Comparison of ENCODE assay signal across 8 mouse cellular contexts in the genomic region with DNA sequence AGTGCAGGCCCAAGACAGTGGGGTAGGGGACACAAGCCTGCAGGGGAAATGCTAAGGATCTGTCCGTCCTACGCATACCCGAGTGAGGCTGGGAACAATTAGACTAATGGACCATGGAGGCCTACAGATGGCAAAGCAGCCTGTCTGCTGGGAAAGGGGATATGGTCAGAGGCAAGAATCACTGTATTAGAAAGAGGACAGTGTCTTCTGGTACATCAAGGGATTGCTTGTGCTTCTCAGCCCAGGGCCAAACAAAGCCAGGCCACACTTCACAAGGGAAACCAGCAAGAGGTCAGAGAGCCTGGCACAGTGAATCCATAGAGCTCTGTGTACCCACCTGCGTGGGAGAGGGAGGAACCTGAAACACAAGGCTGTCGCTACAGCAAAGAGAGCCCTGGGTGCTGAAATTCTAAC. TPM values are rescaled to one million over a fixed set of nuclear protein-coding genes. Genes with fewer than 3 reads are reported as not detected.
DNase-seq lines count a peak whose midpoint lies in the region; ATAC-seq and TF ChIP-seq lines count a peak whose summit lies in the region.

No protein-coding gene starts in this region.

- H3K9me3 ChIP-seq in kidney, embryonic 15.5 days (replicated peaks) = no peaks in the 10 kb centered on the region
- no peaks in the 10 kb centered on the region for H3K9me3 ChIP-seq in embryonic facial prominence, embryonic 15.5 days (replicated peaks)
- H3K9me3 ChIP-seq in midbrain, postnatal 0 days (ENCODE audit: low read length) = no peaks in the 10 kb centered on the region

- H3K27me3 ChIP-seq in kidney, embryonic 15.5 days = no peaks in the 10 kb centered on the region
- no peaks in the 10 kb centered on the region for H3K27me3 ChIP-seq in embryonic facial prominence, embryonic 15.5 days
- H3K27me3 ChIP-seq in midbrain, postnatal 0 days (ENCODE audit: insufficient read depth, low read length) = no peaks in the 10 kb centered on the region

- H3K4me3 ChIP-seq in kidney, embryonic 15.5 days (replicated peaks) = no peak overlapping the region
- H3K4me3 ChIP-seq in embryonic facial prominence, embryonic 15.5 days (replicated peaks) = no peak overlapping the region
- no peak overlapping the region for H3K4me3 ChIP-seq in midbrain, postnatal 0 days (ENCODE audit: low read depth, low read length)

- 34% methylated on average over 5 of the region's 5 CpGs for WGBS in kidney, embryonic 15.5 days
- whole genome bisulfite sequencing in embryonic facial prominence, embryonic 15.5 days = 25% methylated on average over 5 of the region's 5 CpGs
- 30% methylated on average over 5 of the region's 5 CpGs for WGBS in midbrain, postnatal 0 days

- ATAC-seq in kidney, embryonic 15.5 days (replicated peaks; ENCODE audit: low FRiP score) = peak; percentile 65
- no peak for ATAC-seq in embryonic facial prominence, embryonic 15.5 days (ENCODE audit: insufficient number of reproducible peaks, low FRiP score, low TSS enrichment, low read depth)
- ATAC-seq in midbrain, postnatal 0 days (ENCODE audit: low FRiP score) = peak; percentile 48; the same call in 1 of the 2 replicates

- intact Hi-C loops in heart, postnatal 36 days (cut with DNase I) = no loop called here

- H3K4me1 ChIP-seq in kidney, embryonic 15.5 days = peaks cover 17% of the 10 kb centered on the region
- H3K4me1 ChIP-seq in embryonic facial prominence, embryonic 15.5 days = peaks cover 19% of the 10 kb centered on the region
- H3K4me1 ChIP-seq in midbrain, postnatal 0 days (ENCODE audit: insufficient read depth, low read length) = peaks cover 7% of the 10 kb centered on the region; the same call in 1 of the 2 replicates

- peak overlapping the region; percentile 17; the same call in 1 of the 2 replicates for H3K4me2 ChIP-seq in kidney, embryonic 15.5 days
- 0 out of 2 replicates have a peak overlapping the region, but pooled peaks have one; percentile 8 for H3K4me2 ChIP-seq in embryonic facial prominence, embryonic 15.5 days (replicated peaks)
- peak overlapping the region; percentile 0; the same call in 1 of the 2 replicates for H3K4me2 ChIP-seq in midbrain, postnatal 0 days (ENCODE audit: low read depth, low read length, poor library complexity, severe bottlenecking)

- TF ChIP-seq CTCF in midbrain, postnatal 0 days (IDR thresholded peaks at IDR 0.05) = no peak

- no peak for DNase-seq in kidney, adult 18-20 months
- DNase-seq in cerebellum, postnatal 14 days = peak; percentile 36 to 43
- peak; percentile 26 for DNase-seq in midbrain, postnatal 0 days (ENCODE audit: low spot score)
- no peak for DNase-seq in MN1 (ENCODE audit: low spot score)
- DNase-seq in adrenal gland, postnatal 25 days = no peak
- no peak for DNase-seq in heart, postnatal 36 days

- H3K36me3 ChIP-seq in kidney, embryonic 15.5 days = no peaks in the 10 kb centered on the region
- no peaks in the 10 kb centered on the region for H3K36me3 ChIP-seq in embryonic facial prominence, embryonic 15.5 days
- no peaks in the 10 kb centered on the region for H3K36me3 ChIP-seq in midbrain, postnatal 0 days (ENCODE audit: insufficient read depth, low read length)

- H3K9ac ChIP-seq in kidney, embryonic 15.5 days = no peak overlapping the region
- no peak overlapping the region for H3K9ac ChIP-seq in embryonic facial prominence, embryonic 15.5 days
- no peak overlapping the region for H3K9ac ChIP-seq in midbrain, postnatal 0 days (replicated peaks; ENCODE audit: low read length, poor library complexity, severe bottlenecking)

- H3K27ac ChIP-seq in kidney, embryonic 15.5 days = peak overlapping the region; percentile 33
- peak overlapping the region; percentile 83 for H3K27ac ChIP-seq in embryonic facial prominence, embryonic 15.5 days (replicated peaks)
- peak overlapping the region; percentile 71 for H3K27ac ChIP-seq in midbrain, postnatal 0 days (ENCODE audit: low read depth, low read length)

RNA-seq across cellular contexts. Expression of a gene that starts 0.6 kb away (rescaled TPM):
- not detected in 2 replicates for polyA plus RNA-seq in kidney, embryonic 15.5 days (2015; fragmentation: Nextera tagmentation; extraction: Ambion mirVana)
- 0.09 and 0.15 TPM in 2 replicates for polyA plus RNA-seq in embryonic facial prominence, embryonic 15.5 days (2015; fragmentation: Nextera tagmentation; extraction: Ambion mirVana)
- total RNA-seq in midbrain, postnatal 0 days (2014; rRNA removed) = not detected in 2 replicates
- polyA plus RNA-seq in midbrain, postnatal 0 days (2015; fragmentation: Nextera tagmentation; extraction: Ambion mirVana) = not detected in 2 replicates
- 39.6 and 47.1 TPM in 2 replicates for total RNA-seq in adrenal gland, postnatal 25 days (2021)
- not detected for total RNA-seq in heart, postnatal 36 days (2021)

RNA-seq across cellular contexts. Expression of a gene that starts 29.2 kb away (rescaled TPM):
- polyA plus RNA-seq in kidney, embryonic 15.5 days (2015; fragmentation: Nextera tagmentation; extraction: Ambion mirVana) = 167 and 186 TPM in 2 replicates
- 187 and 192 TPM in 2 replicates for polyA plus RNA-seq in embryonic facial prominence, embryonic 15.5 days (2015; fragmentation: Nextera tagmentation; extraction: Ambion mirVana)
- total RNA-seq in midbrain, postnatal 0 days (2014; rRNA removed) = 124 and 137 TPM in 2 replicates
- polyA plus RNA-seq in midbrain, postnatal 0 days (2015; fragmentation: Nextera tagmentation; extraction: Ambion mirVana) = 299 and 315 TPM in 2 replicates
- total RNA-seq in adrenal gland, postnatal 25 days (2021) = 162 and 209 TPM in 2 replicates
- 10 to 100 TPM; 76.3 to 86.5 TPM for total RNA-seq in heart, postnatal 36 days (2021)

Comparison
In these comparisons a context has a peak if more than half of its experiments do, and no peak if none do; other contexts are left out.
1. H3K27ac ChIP-seq: peak in every context shown above with its lines; median percentile 83 in embryonic facial prominence, embryonic 15.5 days; 71 in midbrain, postnatal 0 days; 33 in kidney, embryonic 15.5 days.
2. DNase-seq: peak in cerebellum, postnatal 14 days (2 of 2) and midbrain, postnatal 0 days (single experiment); none in kidney, adult 18-20 months (single experiment), MN1 (single experiment), adrenal gland, postnatal 25 days (single experiment) and heart, postnatal 36 days (0 of 2).
3. RNA of a gene that starts 0.6 kb away (total RNA-seq): 39.6 to 47.1 TPM in adrenal gland, postnatal 25 days; not detected in heart, postnatal 36 days and not detected in midbrain, postnatal 0 days; every median in the first group is over 10 times any median in the second.
4. Peak in every context shown above with its lines, with median percentiles within 50 percentile points of each other: H3K4me2 ChIP-seq.